Mouse (Mus musculus): ENCODE results near the gene Clstn2. TPM values are rescaled to one million over a fixed set of nuclear protein-coding genes. Genes with fewer than 3 reads are reported as not detected.
A peak's percentile ranks its signal among the peaks of the same experiment; 100 is the strongest.

The Clstn2 gene
- 11.6 and 13.7 TPM in 2 replicates for polyA plus RNA-seq (2016; fragmentation: Nextera tagmentation; extraction: Ambion mirVana)

DNA sequence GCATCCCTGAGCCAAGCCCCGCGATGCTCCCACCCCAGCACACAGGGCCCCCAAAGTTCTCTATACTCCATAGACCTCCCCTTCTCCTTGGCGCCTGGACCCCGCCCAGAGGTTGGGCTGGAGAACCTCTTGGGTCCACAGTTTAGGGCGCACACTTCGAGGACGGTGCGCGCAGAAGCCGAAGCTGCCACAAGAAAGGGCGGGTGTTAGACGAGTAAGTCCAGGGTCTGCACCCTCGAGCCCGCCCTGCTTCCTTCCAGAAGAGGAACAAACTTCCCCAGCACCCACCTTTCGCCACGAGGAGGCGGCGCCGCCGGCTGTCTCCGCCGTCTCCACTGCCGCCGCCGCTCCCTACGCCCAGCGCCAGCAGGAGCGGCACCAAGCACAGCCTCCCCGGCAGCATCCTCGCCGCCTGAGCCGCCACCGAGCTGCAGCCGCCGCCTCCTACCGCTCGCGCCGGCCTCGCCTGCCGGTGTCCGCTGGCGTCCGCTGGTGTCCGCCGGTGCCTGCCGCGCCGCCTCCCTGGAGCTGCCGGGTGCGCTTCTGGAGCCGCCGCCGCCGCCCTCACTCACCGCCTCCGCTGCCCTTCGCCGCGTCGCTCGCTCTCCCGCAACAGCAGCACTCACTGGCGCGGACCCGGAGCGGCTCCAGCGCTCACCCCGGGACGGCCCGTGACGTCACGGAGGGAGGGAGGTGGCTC lies at the start of gene Clstn2:
TSS of gene Clstn2 (minus strand) at position 609 of the 700 bp plus-strand sequence.
- H3K27me3 ChIP-seq (replicated peaks), result peaks cover 11% of the 10 kb centered on the region
- H3K9me3 ChIP-seq, result no peaks in the 10 kb centered on the region
- H3K27ac ChIP-seq, result 0 out of 2 replicates have a peak within 1 kb of the TSS, but pooled peaks have one; percentile 37
- H3K4me1 ChIP-seq, result peaks cover 13% of the 10 kb centered on the region
- H3K4me2 ChIP-seq (replicated peaks), result peak within 1 kb of the TSS; percentile 96
- H3K9ac ChIP-seq, result peak within 1 kb of the TSS; percentile 77
- no peaks in the 10 kb centered on the region for H3K36me3 ChIP-seq
- H3K4me3 ChIP-seq, result peak within 1 kb of the TSS; percentile 69
- peak; percentile 94 for ATAC-seq (ENCODE audit: low FRiP score, low read depth)
- WGBS, result under 1% methylated on average over 72 of the region's 73 CpGs

DNA sequence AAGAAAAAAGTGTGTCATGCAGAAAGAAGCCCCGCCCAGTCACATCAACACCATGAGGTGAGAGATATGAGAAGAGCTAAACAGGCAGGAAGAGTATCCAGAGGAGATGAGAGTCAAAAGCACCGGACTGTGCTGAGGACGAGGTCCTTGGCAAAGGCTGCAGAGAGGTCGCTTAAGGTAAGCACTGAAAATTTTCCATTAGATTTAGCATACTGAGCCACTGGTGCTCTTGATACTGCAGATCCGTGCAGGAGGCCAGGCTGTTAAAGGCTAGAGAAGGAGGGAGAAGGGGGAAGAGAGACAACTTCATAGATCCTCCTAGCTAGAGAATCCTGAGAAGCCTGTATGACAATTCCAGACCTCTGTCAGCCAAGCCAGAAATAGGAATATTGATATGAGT lies 34.8 kb upstream of the Clstn2 start:
- no peaks in the 10 kb centered on the region for H3K9me3 ChIP-seq
- 88% methylated on average over 5 of the region's 5 CpGs for WGBS

GRCm38 (mm10) chr9:98061646-98062045 lies 28.7 kb upstream of the Clstn2 start:
- WGBS, result 90% methylated on average over 3 of the region's 3 CpGs
- H3K27ac ChIP-seq, result no peak overlapping the region
- H3K27me3 ChIP-seq (replicated peaks), result no peaks in the 10 kb centered on the region
- no peak overlapping the region for H3K9ac ChIP-seq
- H3K4me1 ChIP-seq, result no peaks in the 10 kb centered on the region
- H3K9me3 ChIP-seq, result no peaks in the 10 kb centered on the region
- ATAC-seq (ENCODE audit: low FRiP score, low read depth), result no peak
- H3K4me2 ChIP-seq (replicated peaks), result no peak overlapping the region
- no peak overlapping the region for H3K4me3 ChIP-seq
- H3K36me3 ChIP-seq, result no peaks in the 10 kb centered on the region

More for the DNA sequence above, 34.8 kb upstream of the Clstn2 start:
- Histone ChIP-seq H3K4me2 (replicated peaks) (no peak overlapping the region), H3K27me3 (replicated peaks) (no peaks in the 10 kb centered on the region), H3K4me3 (no peak overlapping the region), H3K36me3 (no peaks in the 10 kb centered on the region), H3K9ac (no peak overlapping the region), H3K4me1 (no peaks in the 10 kb centered on the region), H3K27ac (no peak overlapping the region)
- no peak for ATAC-seq (ENCODE audit: low FRiP score, low read depth)

DNA sequence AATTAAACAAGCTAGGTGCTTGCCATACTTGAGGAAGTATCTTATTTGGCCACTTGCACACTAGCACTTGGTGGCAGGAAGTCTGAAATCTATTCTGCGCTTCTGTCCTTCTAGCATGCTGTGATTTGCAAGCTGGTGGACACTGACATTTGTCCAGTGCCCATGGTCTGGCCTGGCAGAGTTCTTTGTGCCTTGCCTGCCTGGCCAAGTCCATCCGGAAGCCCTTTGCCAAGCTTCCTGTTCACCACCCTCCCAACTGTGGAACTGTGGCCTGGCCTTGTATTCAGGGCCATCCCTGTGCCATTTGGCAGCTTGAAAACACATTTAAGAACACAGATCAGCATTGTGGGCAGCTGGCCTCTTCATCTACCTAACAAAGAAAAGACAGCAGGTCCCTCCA lies 24.3 kb upstream of the Clstn2 start:
- Histone ChIP-seq H3K4me2 (replicated peaks) (no peak overlapping the region), H3K9ac (no peak overlapping the region), H3K27ac (no peak overlapping the region), H3K9me3 (no peaks in the 10 kb centered on the region), H3K36me3 (no peaks in the 10 kb centered on the region), H3K4me3 (no peak overlapping the region), H3K27me3 (replicated peaks) (no peaks in the 10 kb centered on the region), H3K4me1 (no peaks in the 10 kb centered on the region)
- ATAC-seq (ENCODE audit: low FRiP score, low read depth), result no peak
- WGBS, result 94% methylated on average over 2 of the region's 2 CpGs

DNA sequence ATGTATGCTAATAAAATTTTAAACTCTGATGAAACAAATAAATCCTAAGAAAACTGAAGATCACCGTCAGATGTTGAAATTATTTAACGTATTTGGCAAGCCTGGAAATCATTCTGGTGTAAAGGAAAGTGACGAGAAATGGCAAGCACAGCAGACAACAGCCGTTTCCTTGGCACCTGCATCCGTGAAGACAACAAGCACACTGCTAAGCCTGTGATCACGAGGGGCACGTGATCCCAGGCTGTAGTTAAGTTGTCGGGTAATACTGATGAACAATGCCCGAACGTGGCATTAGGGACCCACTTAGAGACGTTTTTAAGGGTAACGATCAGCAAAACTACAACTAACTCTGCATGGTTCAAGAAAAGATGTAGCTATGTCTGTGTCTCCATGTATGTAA lies 18.4 kb upstream of the Clstn2 start:
- 71% methylated on average over 12 of the region's 12 CpGs for WGBS
- no peak overlapping the region for H3K27ac ChIP-seq
- H3K4me1 ChIP-seq, result no peaks in the 10 kb centered on the region
- no peaks in the 10 kb centered on the region for H3K9me3 ChIP-seq
- no peaks in the 10 kb centered on the region for H3K36me3 ChIP-seq
- no peak for ATAC-seq (ENCODE audit: low FRiP score, low read depth)
- H3K4me3 ChIP-seq, result no peak overlapping the region
- H3K9ac ChIP-seq, result no peak overlapping the region
- no peak overlapping the region for H3K4me2 ChIP-seq (replicated peaks)
- H3K27me3 ChIP-seq (replicated peaks), result no peaks in the 10 kb centered on the region

DNA sequence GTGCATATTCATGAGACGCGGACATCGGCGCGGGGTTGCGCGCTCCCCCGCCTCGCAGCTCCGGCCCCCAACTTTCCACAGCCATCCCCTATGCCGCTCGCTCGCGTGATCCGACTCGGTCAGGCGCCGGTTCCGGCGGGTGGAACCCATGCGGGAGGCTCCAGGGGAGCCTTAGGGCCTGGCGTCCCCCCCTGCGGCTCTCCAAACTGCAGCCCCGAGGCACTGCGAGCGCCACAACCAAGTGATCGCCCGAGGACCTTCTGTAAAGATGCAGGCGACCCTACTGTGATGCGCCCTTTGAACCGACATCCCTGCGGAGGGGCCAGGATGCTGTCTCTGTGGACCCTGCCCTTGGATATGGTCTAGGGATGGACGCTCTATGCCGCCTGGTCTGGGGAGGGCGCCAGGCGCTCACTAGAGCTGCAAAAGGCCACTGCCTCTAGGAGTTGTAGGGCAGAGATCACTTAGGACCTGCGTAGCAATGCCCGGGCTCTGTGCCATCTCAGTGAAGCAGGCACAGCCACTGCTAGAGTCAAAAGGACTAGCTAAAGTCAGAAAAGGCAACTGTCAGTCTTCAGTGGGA lies 383 bp upstream of the Clstn2 start:
- 2% methylated on average over 38 of the region's 38 CpGs for WGBS
- ATAC-seq (ENCODE audit: low FRiP score, low read depth), result peak; percentile 54
- H3K9ac ChIP-seq, result peak overlapping the region; percentile 77

GRCm38 (mm10) chr9:98031898-98032572 lies 946 bp downstream of the Clstn2 start:
- Histone ChIP-seq H3K4me2 (replicated peaks) (peak overlapping the region; percentile 96), H3K9ac (peak overlapping the region; percentile 77), H3K4me3 (peak overlapping the region; percentile 69), H3K36me3 (no peaks in the 10 kb centered on the region), H3K27ac (no peak overlapping the region), H3K9me3 (no peaks in the 10 kb centered on the region), H3K4me1 (peaks cover 13% of the 10 kb centered on the region), H3K27me3 (replicated peaks) (peaks cover 11% of the 10 kb centered on the region)
- ATAC-seq (ENCODE audit: low FRiP score, low read depth), result no peak; the same call in 1 of the 2 replicates
- 2% methylated on average over 31 of the region's 31 CpGs for WGBS

More for the DNA sequence above, 383 bp upstream of the Clstn2 start:
- H3K4me2 ChIP-seq (replicated peaks), result peak overlapping the region; percentile 96
- H3K27ac ChIP-seq, result no peak overlapping the region
- H3K36me3 ChIP-seq, result no peaks in the 10 kb centered on the region
- no peaks in the 10 kb centered on the region for H3K9me3 ChIP-seq
- peaks cover 13% of the 10 kb centered on the region for H3K4me1 ChIP-seq
- H3K27me3 ChIP-seq (replicated peaks), result peaks cover 11% of the 10 kb centered on the region
- peak overlapping the region; percentile 69 for H3K4me3 ChIP-seq

GRCm38 (mm10) chr9:98030715-98031114 lies 2.3 kb downstream of the Clstn2 start:
- no peaks in the 10 kb centered on the region for H3K9me3 ChIP-seq
- H3K4me3 ChIP-seq, result no peak overlapping the region
- H3K9ac ChIP-seq, result no peak overlapping the region
- WGBS, result 18% methylated on average over 2 of the region's 2 CpGs
- peaks cover 11% of the 10 kb centered on the region for H3K27me3 ChIP-seq (replicated peaks)
- H3K27ac ChIP-seq, result no peak overlapping the region
- H3K4me1 ChIP-seq, result peaks cover 13% of the 10 kb centered on the region
- ATAC-seq (ENCODE audit: low FRiP score, low read depth), result no peak
- H3K4me2 ChIP-seq (replicated peaks), result peak overlapping the region; percentile 40
- no peaks in the 10 kb centered on the region for H3K36me3 ChIP-seq

DNA sequence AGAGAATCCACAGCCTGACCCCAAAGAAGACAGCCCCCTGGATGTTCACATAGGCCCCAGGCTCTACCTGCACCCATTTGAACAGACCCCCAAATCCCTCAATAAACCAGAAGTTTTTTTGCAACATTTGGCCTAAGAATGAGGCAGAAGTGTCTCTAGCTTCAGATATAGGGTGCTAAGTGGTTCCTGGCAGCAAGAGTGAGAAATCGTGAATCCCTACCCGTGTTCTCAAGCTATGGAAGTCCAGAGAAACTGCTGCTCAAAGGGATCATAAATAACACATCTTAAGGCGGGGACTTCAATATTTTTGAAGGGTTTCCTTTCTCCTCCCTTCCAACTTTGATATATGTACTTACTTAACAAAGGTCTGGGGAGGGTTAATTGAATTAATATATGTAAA lies 7.4 kb downstream of the Clstn2 start:
- Histone ChIP-seq H3K4me3 (no peak overlapping the region), H3K27me3 (replicated peaks) (no peaks in the 10 kb centered on the region), H3K9ac (no peak overlapping the region), H3K27ac (no peak overlapping the region), H3K9me3 (no peaks in the 10 kb centered on the region), H3K4me1 (no peaks in the 10 kb centered on the region), H3K4me2 (replicated peaks) (no peak overlapping the region), H3K36me3 (no peaks in the 10 kb centered on the region)
- no peak for ATAC-seq (ENCODE audit: low FRiP score, low read depth)
- 61% methylated on average over 3 of the region's 3 CpGs for WGBS

DNA sequence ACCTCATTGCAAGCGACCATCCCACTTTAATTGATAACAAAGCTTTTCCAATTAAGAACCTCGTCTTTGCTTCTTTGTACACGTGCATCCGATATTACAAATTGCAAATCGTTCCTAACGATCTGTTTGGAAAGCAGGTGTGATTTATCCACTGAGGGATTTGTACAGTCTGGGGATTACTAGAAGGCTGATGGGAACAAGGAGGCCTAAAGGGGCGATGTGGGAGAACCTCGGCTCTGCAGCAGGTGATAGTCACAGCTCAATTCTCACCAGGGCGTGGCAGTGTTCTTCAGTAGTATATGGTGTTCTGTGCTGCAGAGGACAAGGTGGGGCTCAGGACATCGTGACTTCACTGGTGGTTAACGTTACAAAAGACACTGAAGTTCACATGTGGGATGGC lies 9.9 kb downstream of the Clstn2 start:
- Histone ChIP-seq H3K9me3 (no peaks in the 10 kb centered on the region), H3K4me1 (no peaks in the 10 kb centered on the region), H3K4me3 (no peak overlapping the region), H3K27me3 (replicated peaks) (no peaks in the 10 kb centered on the region), H3K4me2 (replicated peaks) (no peak overlapping the region), H3K36me3 (no peaks in the 10 kb centered on the region), H3K27ac (no peak overlapping the region), H3K9ac (no peak overlapping the region)
- no peak for ATAC-seq (ENCODE audit: low FRiP score, low read depth)
- 88% methylated on average over 11 of the region's 11 CpGs for WGBS

DNA sequence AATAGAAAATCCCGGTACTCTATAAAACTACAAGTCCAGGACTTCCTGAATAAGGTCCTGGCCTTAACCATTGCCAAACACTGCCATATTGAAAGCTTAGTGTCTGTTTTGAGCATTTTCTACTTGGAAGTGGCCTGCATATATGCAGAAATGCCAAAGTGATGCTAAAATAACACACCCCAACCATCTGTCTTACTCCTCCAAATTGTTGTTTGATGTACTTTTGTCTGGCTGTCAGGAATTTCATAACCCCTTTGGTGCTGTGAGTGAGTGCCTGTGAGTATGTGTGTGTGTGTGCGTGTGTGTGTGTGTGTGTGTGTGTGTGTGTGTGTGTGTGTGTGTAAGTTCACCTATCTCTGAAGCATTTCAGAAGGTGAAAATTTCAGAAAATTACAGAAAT lies 13.1 kb downstream of the Clstn2 start:
- no peak overlapping the region for H3K4me3 ChIP-seq
- 80% methylated on average over 2 of the region's 2 CpGs for WGBS
- no peaks in the 10 kb centered on the region for H3K36me3 ChIP-seq
- H3K9ac ChIP-seq, result no peak overlapping the region
- H3K4me2 ChIP-seq (replicated peaks), result no peak overlapping the region
- ATAC-seq (ENCODE audit: low FRiP score, low read depth), result no peak
- no peaks in the 10 kb centered on the region for H3K9me3 ChIP-seq
- H3K27ac ChIP-seq, result no peak overlapping the region
- H3K4me1 ChIP-seq, result no peaks in the 10 kb centered on the region
- H3K27me3 ChIP-seq (replicated peaks), result no peaks in the 10 kb centered on the region

DNA sequence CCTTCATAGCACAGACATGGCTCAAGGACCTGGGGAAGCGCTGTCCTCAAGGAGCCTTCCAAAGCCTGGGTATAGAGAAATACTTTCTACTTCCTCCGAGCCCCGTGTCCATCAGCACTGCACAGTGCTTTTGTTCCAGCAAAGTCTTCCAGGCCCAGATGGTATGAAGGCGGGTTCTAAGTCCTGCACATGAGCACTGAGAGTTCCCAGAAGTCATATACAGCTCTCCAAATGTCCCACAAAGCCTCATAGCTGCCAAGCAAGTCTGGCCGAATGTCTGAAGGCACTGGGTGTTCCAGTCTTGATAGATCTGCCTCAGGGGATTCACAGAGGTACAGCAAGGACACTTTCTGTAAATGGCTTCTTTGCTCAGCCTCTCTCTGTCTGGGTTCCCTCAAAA lies 14.3 kb downstream of the Clstn2 start:
- no peak overlapping the region for H3K9ac ChIP-seq
- no peaks in the 10 kb centered on the region for H3K27me3 ChIP-seq (replicated peaks)
- no peaks in the 10 kb centered on the region for H3K36me3 ChIP-seq
- WGBS, result 87% methylated on average over 5 of the region's 5 CpGs
- no peak for ATAC-seq (ENCODE audit: low FRiP score, low read depth)
- H3K27ac ChIP-seq, result no peak overlapping the region
- no peaks in the 10 kb centered on the region for H3K9me3 ChIP-seq
- no peak overlapping the region for H3K4me2 ChIP-seq (replicated peaks)
- no peaks in the 10 kb centered on the region for H3K4me1 ChIP-seq
- H3K4me3 ChIP-seq, result no peak overlapping the region
